Mouse (Mus musculus): ENCODE data around the gene Pcsk2. TPM values are rescaled to one million over a fixed set of nuclear protein-coding genes. Genes with fewer than 3 reads are reported as not detected.

Pcsk2 gene
- polyA plus RNA-seq, 1 experiment from 2014 or later: 7.6 TPM

- peak; percentile 72 for DNase-seq (ENCODE audit: low spot score, missing footprints)
Measured at GRCm38 (mm10) chr2:143614775-143615174, 68.8 kb downstream of the Pcsk2 start.

GRCm38 (mm10) chr2:143620916-143621315, 75.0 kb downstream of the Pcsk2 start:
- H3K27me3 ChIP-seq (ENCODE audit: control insufficient read depth, insufficient read depth, low read length): no peaks in the 10 kb centered on the region
- no peak overlapping the region for H3K9ac ChIP-seq (ENCODE audit: low read length)
- H3K27ac ChIP-seq (ENCODE audit: low read depth, low read length): no peak overlapping the region
- H3K36me3 ChIP-seq (ENCODE audit: control insufficient read depth, insufficient read depth, low read length): no peaks in the 10 kb centered on the region
- H3K9me3 ChIP-seq (ENCODE audit: control insufficient read depth, low read length): no peaks in the 10 kb centered on the region
- H3K4me1 ChIP-seq (ENCODE audit: control insufficient read depth, insufficient read depth, low read length): no peaks in the 10 kb centered on the region
- H3K4me2 ChIP-seq: no peak overlapping the region
- DNase-seq (ENCODE audit: low spot score, missing footprints) (no peak), ATAC-seq (ENCODE audit: low FRiP score) (no peak)
- H3K4me3 ChIP-seq (ENCODE audit: low read depth, low read length): no peak overlapping the region
- WGBS: 41% methylated on average over 3 of the region's 3 CpGs

More at GRCm38 (mm10) chr2:143614775-143615174, 68.8 kb downstream of the Pcsk2 start:
- H3K27me3 ChIP-seq (ENCODE audit: control insufficient read depth, insufficient read depth, low read length): no peaks in the 10 kb centered on the region
- no peak overlapping the region for H3K4me2 ChIP-seq
- WGBS: 58% methylated on average over 5 of the region's 5 CpGs
- no peak overlapping the region for H3K4me3 ChIP-seq (ENCODE audit: low read depth, low read length)
- ATAC-seq (ENCODE audit: low FRiP score): no peak
- H3K9ac ChIP-seq (ENCODE audit: low read length): no peak overlapping the region
- H3K9me3 ChIP-seq (ENCODE audit: control insufficient read depth, low read length): no peaks in the 10 kb centered on the region
- H3K36me3 ChIP-seq (ENCODE audit: control insufficient read depth, insufficient read depth, low read length): no peaks in the 10 kb centered on the region
- H3K4me1 ChIP-seq (ENCODE audit: control insufficient read depth, insufficient read depth, low read length): no peaks in the 10 kb centered on the region
- H3K27ac ChIP-seq (ENCODE audit: low read depth, low read length): no peak overlapping the region

GRCm38 (mm10) chr2:143623916-143624315, 78.0 kb downstream of the Pcsk2 start:
- no peak overlapping the region for H3K9ac ChIP-seq (ENCODE audit: low read length)
- H3K4me3 ChIP-seq (ENCODE audit: low read depth, low read length): no peak overlapping the region
- ATAC-seq (ENCODE audit: low FRiP score) (no peak), DNase-seq (ENCODE audit: low spot score, missing footprints) (peak; percentile 14)
- H3K27me3 ChIP-seq (ENCODE audit: control insufficient read depth, insufficient read depth, low read length): no peaks in the 10 kb centered on the region
- WGBS: 79% methylated on average over 3 of the region's 3 CpGs
- no peak overlapping the region for H3K27ac ChIP-seq (ENCODE audit: low read depth, low read length)
- no peaks in the 10 kb centered on the region for H3K36me3 ChIP-seq (ENCODE audit: control insufficient read depth, insufficient read depth, low read length)
- no peak overlapping the region for H3K4me2 ChIP-seq
- no peaks in the 10 kb centered on the region for H3K9me3 ChIP-seq (ENCODE audit: control insufficient read depth, low read length)
- H3K4me1 ChIP-seq (ENCODE audit: control insufficient read depth, insufficient read depth, low read length): no peaks in the 10 kb centered on the region

GRCm38 (mm10) chr2:143643305-143643704, 97.3 kb downstream of the Pcsk2 start:
- no peaks in the 10 kb centered on the region for H3K9me3 ChIP-seq (ENCODE audit: control insufficient read depth, low read length)
- 82% methylated on average over 1 of the region's 1 CpGs for WGBS
- no peak overlapping the region for H3K4me2 ChIP-seq
- no peak overlapping the region for H3K4me3 ChIP-seq (ENCODE audit: low read depth, low read length)
- H3K27me3 ChIP-seq (ENCODE audit: control insufficient read depth, insufficient read depth, low read length): no peaks in the 10 kb centered on the region
- no peak overlapping the region for H3K9ac ChIP-seq (ENCODE audit: low read length)
- H3K36me3 ChIP-seq (ENCODE audit: control insufficient read depth, insufficient read depth, low read length): no peaks in the 10 kb centered on the region
- DNase-seq (ENCODE audit: low spot score, missing footprints) (no peak), ATAC-seq (ENCODE audit: low FRiP score) (no peak)
- H3K27ac ChIP-seq (ENCODE audit: low read depth, low read length): no peak overlapping the region
- H3K4me1 ChIP-seq (ENCODE audit: control insufficient read depth, insufficient read depth, low read length): no peaks in the 10 kb centered on the region

GRCm38 (mm10) chr2:143644374-143644773, 98.4 kb downstream of the Pcsk2 start:
- H3K36me3 ChIP-seq (ENCODE audit: control insufficient read depth, insufficient read depth, low read length): no peaks in the 10 kb centered on the region
- no peaks in the 10 kb centered on the region for H3K9me3 ChIP-seq (ENCODE audit: control insufficient read depth, low read length)
- WGBS: 87% methylated on average over 4 of the region's 4 CpGs
- ATAC-seq (ENCODE audit: low FRiP score): no peak
- no peak overlapping the region for H3K27ac ChIP-seq (ENCODE audit: low read depth, low read length)
- H3K9ac ChIP-seq (ENCODE audit: low read length): no peak overlapping the region
- no peaks in the 10 kb centered on the region for H3K27me3 ChIP-seq (ENCODE audit: control insufficient read depth, insufficient read depth, low read length)
- H3K4me3 ChIP-seq (ENCODE audit: low read depth, low read length): no peak overlapping the region
- H3K4me1 ChIP-seq (ENCODE audit: control insufficient read depth, insufficient read depth, low read length): no peaks in the 10 kb centered on the region
- DNase-seq (ENCODE audit: low spot score, missing footprints): no peak
- H3K4me2 ChIP-seq: no peak overlapping the region

- no peak for ATAC-seq (ENCODE audit: low FRiP score)
- H3K4me1 ChIP-seq (ENCODE audit: control insufficient read depth, insufficient read depth, low read length): no peaks in the 10 kb centered on the region
Measured at GRCm38 (mm10) chr2:143646001-143646400, 100.0 kb downstream of the Pcsk2 start.

GRCm38 (mm10) chr2:143654621-143655020, 108.7 kb downstream of the Pcsk2 start:
- ATAC-seq (ENCODE audit: low FRiP score) (no peak), DNase-seq (ENCODE audit: low spot score, missing footprints) (no peak)
- Histone ChIP-seq H3K27ac (ENCODE audit: low read depth, low read length) (no peak overlapping the region), H3K4me3 (ENCODE audit: low read depth, low read length) (no peak overlapping the region), H3K27me3 (ENCODE audit: control insufficient read depth, insufficient read depth, low read length) (no peaks in the 10 kb centered on the region), H3K4me1 (ENCODE audit: control insufficient read depth, insufficient read depth, low read length) (no peaks in the 10 kb centered on the region), H3K9me3 (ENCODE audit: control insufficient read depth, low read length) (no peaks in the 10 kb centered on the region), H3K36me3 (ENCODE audit: control insufficient read depth, insufficient read depth, low read length) (no peaks in the 10 kb centered on the region), H3K4me2 (no peak overlapping the region), H3K9ac (ENCODE audit: low read length) (no peak overlapping the region)
- 88% methylated on average over 4 of the region's 4 CpGs for WGBS

More at GRCm38 (mm10) chr2:143646001-143646400, 100.0 kb downstream of the Pcsk2 start:
- Histone ChIP-seq H3K4me3 (ENCODE audit: low read depth, low read length) (no peak overlapping the region), H3K9ac (ENCODE audit: low read length) (no peak overlapping the region), H3K27ac (ENCODE audit: low read depth, low read length) (no peak overlapping the region), H3K27me3 (ENCODE audit: control insufficient read depth, insufficient read depth, low read length) (no peaks in the 10 kb centered on the region), H3K9me3 (ENCODE audit: control insufficient read depth, low read length) (no peaks in the 10 kb centered on the region), H3K36me3 (ENCODE audit: control insufficient read depth, insufficient read depth, low read length) (no peaks in the 10 kb centered on the region), H3K4me2 (no peak overlapping the region)
- no peak for DNase-seq (ENCODE audit: low spot score, missing footprints)
- WGBS: 69% methylated on average over 5 of the region's 5 CpGs

GRCm38 (mm10) chr2:143656968-143657367, 111.0 kb downstream of the Pcsk2 start:
- no peak overlapping the region for H3K4me3 ChIP-seq (ENCODE audit: low read depth, low read length)
- H3K27me3 ChIP-seq (ENCODE audit: control insufficient read depth, insufficient read depth, low read length): no peaks in the 10 kb centered on the region
- no peaks in the 10 kb centered on the region for H3K4me1 ChIP-seq (ENCODE audit: control insufficient read depth, insufficient read depth, low read length)
- H3K9ac ChIP-seq (ENCODE audit: low read length): no peak overlapping the region
- DNase-seq (ENCODE audit: low spot score, missing footprints) (no peak), ATAC-seq (ENCODE audit: low FRiP score) (peak; percentile 74; the same call in 1 of the 2 replicates)
- no peaks in the 10 kb centered on the region for H3K9me3 ChIP-seq (ENCODE audit: control insufficient read depth, low read length)
- no peak overlapping the region for H3K27ac ChIP-seq (ENCODE audit: low read depth, low read length)
- WGBS: 58% methylated on average over 4 of the region's 4 CpGs
- no peak overlapping the region for H3K4me2 ChIP-seq
- H3K36me3 ChIP-seq (ENCODE audit: control insufficient read depth, insufficient read depth, low read length): no peaks in the 10 kb centered on the region

- Histone ChIP-seq H3K4me1 (ENCODE audit: control insufficient read depth, insufficient read depth, low read length) (no peaks in the 10 kb centered on the region), H3K4me3 (ENCODE audit: low read depth, low read length) (no peak overlapping the region), H3K27me3 (ENCODE audit: control insufficient read depth, insufficient read depth, low read length) (no peaks in the 10 kb centered on the region), H3K9me3 (ENCODE audit: control insufficient read depth, low read length) (no peaks in the 10 kb centered on the region), H3K4me2 (no peak overlapping the region), H3K27ac (ENCODE audit: low read depth, low read length) (no peak overlapping the region), H3K36me3 (ENCODE audit: control insufficient read depth, insufficient read depth, low read length) (no peaks in the 10 kb centered on the region), H3K9ac (ENCODE audit: low read length) (no peak overlapping the region)
- no peak for ATAC-seq (ENCODE audit: low FRiP score)
- DNase-seq (ENCODE audit: low spot score, missing footprints): no peak
- 86% methylated on average over 5 of the region's 5 CpGs for WGBS
Measured at GRCm38 (mm10) chr2:143666785-143667184, 120.8 kb downstream of the Pcsk2 start.

GRCm38 (mm10) chr2:143677869-143678268, 131.9 kb downstream of the Pcsk2 start:
- ATAC-seq (ENCODE audit: low FRiP score) (no peak), DNase-seq (ENCODE audit: low spot score, missing footprints) (no peak)
- H3K27ac ChIP-seq (ENCODE audit: low read depth, low read length): no peak overlapping the region
- no peaks in the 10 kb centered on the region for H3K9me3 ChIP-seq (ENCODE audit: control insufficient read depth, low read length)
- WGBS: 94% methylated on average over 4 of the region's 4 CpGs
- no peak overlapping the region for H3K9ac ChIP-seq (ENCODE audit: low read length)
- H3K4me2 ChIP-seq: no peak overlapping the region
- H3K4me3 ChIP-seq (ENCODE audit: low read depth, low read length): no peak overlapping the region
- H3K4me1 ChIP-seq (ENCODE audit: control insufficient read depth, insufficient read depth, low read length): no peaks in the 10 kb centered on the region
- no peaks in the 10 kb centered on the region for H3K36me3 ChIP-seq (ENCODE audit: control insufficient read depth, insufficient read depth, low read length)
- no peaks in the 10 kb centered on the region for H3K27me3 ChIP-seq (ENCODE audit: control insufficient read depth, insufficient read depth, low read length)

All from midbrain, embryonic 11.5 days (tissue).